Mouse (Mus musculus) embryonic stem cell, embryonic (primary cell): Measurements from ENCODE around the gene Rhot2.

Experiments
- CTCF ChIA-PET, 4 experiments: fragments of 300-600 bp in 2 of 4; fragments of 350-600 bp in 2 of 4; sonication (Branson Sonifier 250); formaldehyde crosslinking; loops; one replicate each; lab custom pipeline; 2022; ENCODE audit warnings: inconsistent platforms in 2 of 4; lab: Charles Lee
- POLR2A ChIA-PET, 4 experiments: fragments of 300-600 bp in 2 of 4; fragments of 350-600 bp in 2 of 4; sonication (Branson Sonifier 250); formaldehyde crosslinking; loops; one replicate each; lab custom pipeline; 2022; ENCODE audit warnings: antibody characterized with exemption in 4 of 4, inconsistent platforms in 1 of 4; lab: Charles Lee

Rhot2 gene

GRCm38 (mm10) chr17:25791843-25792527 lies 52.7 kb downstream of the Rhot2 start:
- POLR2A ChIA-PET: interaction anchor here in 3 of 4 experiments (0.6 to 3.1 kb wide), 29 partner anchors 9 to 225 kb away, joined by 3 to 16 read pairs (median 4); partner anchors contain the start of genes Stub1 (in 3 of the 3), Chtf18 (in 1 of the 3), Fbxl16 (in 1 of the 3) and Nhlrc4 (in 1 of the 3)
- CTCF ChIA-PET: interaction anchor here in 3 of 4 experiments (0.6 to 2.6 kb wide), 11 partner anchors 8 to 220 kb away, joined by 3 to 12 read pairs (median 4); partner anchors contain the start of gene Narfl (in 2 of the 3)

GRCm38 (mm10) chr17:25791320-25791842 lies 53.3 kb downstream of the Rhot2 start:
- ChIA-PET CTCF (interaction anchor here (0.9 to 2.6 kb wide), 10 partner anchors 10 to 221 kb away, joined by 3 to 12 read pairs (median 4); partner anchors contain the start of gene Narfl (in 2 of the 4)), POLR2A (interaction anchor here in 3 of 4 experiments (0.6 to 3.1 kb wide), 31 partner anchors 8 to 343 kb away, joined by 3 to 16 read pairs (median 4); partner anchors contain the start of genes Stub1 (in 2 of the 3), Wdr24 (in 2 of the 3), Chtf18 (in 1 of the 3) and Fbxl16 (in 1 of the 3))
